Mouse (Mus musculus) bone marrow, adult 2 months (tissue): ENCODE data around the gene Syce3. TPM values are rescaled to one million over a fixed set of nuclear protein-coding genes. Genes with fewer than 3 reads are reported as not detected.

ENCODE experiments used
- H3K27ac ChIP-seq: fragments of 200-500 bp; 2 replicates; pipeline ENCODE4 v1.5.1; 2012; ENCODE audit warnings: low read depth, mild to moderate bottlenecking, control low read depth, inconsistent platforms, low read length; ENCODE audit not compliant: control insufficient read depth, poor library complexity, insufficient read depth
- H3K4me1 ChIP-seq: fragments of 200-500 bp; 2 replicates; pipeline ENCODE4 v1.6.1; 2011; ENCODE audit warnings: low read length; ENCODE audit not compliant: control insufficient read depth, insufficient read depth
- H3K4me3 ChIP-seq: fragments of 200-500 bp; replicated peaks from 2 replicates; pipeline ENCODE3; 2011; ENCODE audit warnings: mild to moderate bottlenecking, low read depth, low read length, control low read depth; ENCODE audit not compliant: control insufficient read depth
- CTCF ChIP-seq: fragments of 200-500 bp; IDR thresholded peaks from 2 replicates; pipeline ENCODE4 v1.5.1; 2011; ENCODE audit warnings: low read length, control low read depth; ENCODE audit not compliant: control insufficient read depth, insufficient read depth
- POLR2A ChIP-seq: fragments of 200-500 bp; IDR thresholded peaks from 2 replicates; pipeline ENCODE4 v1.6.1; 2011; ENCODE audit warnings: low read depth, mild to moderate bottlenecking, control low read depth, low read length, borderline replicate concordance; ENCODE audit not compliant: control insufficient read depth
- WGBS: fragments of 180-500 bp; shearing (Covaris S2); methylation state at CpG from one replicate; pipeline ENCODE4 v1.1.7; 2018; 5-methylcytosine and 5-hydroxymethylcytosine counted together
- polyA plus RNA-seq: library from polyadenylated mRNA; stranded (reverse); fragments of >200 nt; gene quantifications from 2 replicates; pipeline ENCODE4 v1.2.4, GENCODE M21; 2011; ENCODE audit warnings: low replicate concordance; ENCODE audit not compliant: missing spikeins, insufficient read depth, insufficient read length

Syce3 gene
- not detected in 2 replicates for polyA plus RNA-seq

DNA sequence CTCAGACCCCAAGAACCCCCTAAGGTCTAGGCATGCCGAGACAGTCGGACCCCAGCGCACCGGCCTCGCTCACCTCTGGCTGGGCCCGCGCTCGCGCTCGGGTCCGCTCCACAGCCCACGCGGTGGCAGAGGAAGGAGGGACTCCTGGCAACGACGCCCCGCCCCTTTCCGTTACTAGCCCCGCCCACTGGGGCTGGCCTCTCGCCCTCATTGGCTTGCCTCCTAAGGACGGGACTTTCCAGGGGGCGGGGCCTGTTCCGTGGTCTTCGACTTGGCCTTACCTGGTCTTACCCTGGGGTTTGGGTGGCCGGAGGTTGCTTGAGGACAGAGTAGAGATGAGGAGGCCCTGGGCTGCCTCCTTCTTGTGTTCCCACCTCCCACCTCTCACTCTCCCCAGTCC is at the start of gene Syce3:
TSS of gene Syce3 (minus strand) at position 386 of the 400 bp plus-strand sequence.
- TF ChIP-seq POLR2A (no peak), CTCF (no peak)
- WGBS = 85% methylated on average over 24 of the region's 24 CpGs
- H3K4me3 ChIP-seq = no peak within 1 kb of the TSS
- H3K27ac ChIP-seq = no peak within 1 kb of the TSS
- no peaks in the 10 kb centered on the region for H3K4me1 ChIP-seq

DNA sequence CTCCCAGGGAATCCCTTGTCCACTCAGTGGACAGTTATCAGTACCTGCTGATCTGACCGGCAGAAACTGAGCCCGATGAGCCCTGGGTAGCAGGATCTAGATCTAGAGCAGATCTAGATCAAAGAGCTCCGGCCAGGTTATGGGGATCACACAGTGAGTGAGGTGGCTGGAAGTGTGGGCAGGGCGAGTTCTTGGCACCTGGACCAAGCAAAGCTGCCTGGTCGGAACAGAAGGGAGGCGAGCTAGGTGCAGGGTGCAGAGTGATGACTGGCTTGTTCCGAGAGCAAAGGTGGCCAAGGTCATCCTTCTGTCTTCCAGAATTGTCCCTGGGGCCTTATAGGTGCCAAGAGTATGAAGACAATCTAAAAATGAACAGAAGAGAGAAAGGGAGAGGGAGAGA is 49.5 kb upstream of the Syce3 start:
- WGBS = 78% methylated on average over 7 of the region's 7 CpGs
- H3K27ac ChIP-seq = no peak overlapping the region

DNA sequence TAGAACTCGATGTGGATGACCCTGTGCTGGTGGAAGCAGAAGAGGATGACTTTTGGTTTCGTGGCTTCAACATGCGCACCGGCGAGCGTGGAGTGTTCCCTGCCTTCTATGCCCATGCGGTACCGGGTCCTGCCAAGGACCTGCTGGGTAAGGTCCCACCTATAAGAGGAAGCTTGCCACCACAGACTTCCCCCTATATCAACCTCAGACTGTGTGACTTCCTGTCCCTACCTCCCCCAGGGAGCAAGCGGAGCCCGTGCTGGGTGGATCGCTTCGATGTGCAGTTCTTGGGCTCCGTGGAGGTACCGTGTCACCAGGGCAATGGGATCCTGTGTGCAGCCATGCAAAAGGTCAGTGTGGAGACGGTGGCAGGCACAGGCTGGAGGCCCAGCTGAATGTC is 48.6 kb upstream of the Syce3 start:
- Histone ChIP-seq H3K4me1 (peaks cover 1% of the 10 kb centered on the region; the same call in 1 of the 2 replicates), H3K27ac (no peak overlapping the region), H3K4me3 (no peak overlapping the region)
- TF ChIP-seq POLR2A = no peak
- no peak for TF ChIP-seq CTCF
- WGBS = 2% methylated on average over 15 of the region's 15 CpGs

More for the DNA sequence above, 49.5 kb upstream of the Syce3 start:
- Histone ChIP-seq H3K4me1 (peaks cover 1% of the 10 kb centered on the region; the same call in 1 of the 2 replicates), H3K4me3 (no peak overlapping the region)
- TF ChIP-seq POLR2A = no peak
- TF ChIP-seq CTCF = no peak

DNA sequence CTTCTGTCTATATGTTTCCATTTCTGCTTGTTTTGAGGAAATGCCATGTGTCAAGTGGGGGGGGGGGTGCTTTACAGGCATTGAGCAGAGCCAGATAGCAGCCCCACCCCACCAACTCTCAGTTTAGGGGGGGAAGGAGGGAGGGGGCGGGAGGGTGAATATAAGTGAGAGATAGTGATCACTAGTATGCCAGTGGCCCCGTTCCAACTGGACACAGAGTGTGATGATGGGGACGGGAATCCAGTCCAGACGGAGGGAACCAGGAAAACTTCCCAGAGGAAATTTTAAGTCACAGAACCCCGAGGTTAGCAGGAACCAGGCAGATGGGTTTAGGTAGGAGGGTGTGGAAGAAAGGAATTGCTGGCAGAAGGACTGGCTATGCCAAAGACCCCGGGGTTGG is 45.3 kb upstream of the Syce3 start:
- H3K27ac ChIP-seq = no peak overlapping the region
- no peak for TF ChIP-seq CTCF
- TF ChIP-seq POLR2A = no peak
- H3K4me1 ChIP-seq = peaks cover 1% of the 10 kb centered on the region; the same call in 1 of the 2 replicates
- no peak overlapping the region for H3K4me3 ChIP-seq
- 69% methylated on average over 6 of the region's 6 CpGs for WGBS

DNA sequence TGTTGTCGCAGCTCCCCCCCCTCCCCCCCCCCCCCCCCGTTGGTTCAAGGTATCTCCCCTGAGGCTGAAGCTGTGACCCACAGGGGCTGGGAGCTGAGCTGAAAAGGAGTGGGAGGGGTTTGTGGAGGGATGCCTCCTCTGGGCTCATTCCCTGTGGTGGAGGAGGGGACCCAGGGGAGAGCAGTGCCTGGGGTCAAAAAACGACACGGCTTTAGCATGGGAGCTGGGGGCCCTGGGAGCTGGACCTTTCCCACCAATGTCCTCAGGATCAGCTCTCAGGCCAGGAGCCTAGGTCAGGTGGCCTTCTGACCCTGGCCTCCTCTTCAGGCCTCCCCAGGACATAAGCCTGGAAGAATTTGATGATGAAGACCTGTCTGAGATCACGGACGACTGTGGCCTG is 44.6 kb upstream of the Syce3 start:
- Histone ChIP-seq H3K27ac (no peak overlapping the region), H3K4me3 (no peak overlapping the region), H3K4me1 (peaks cover 1% of the 10 kb centered on the region; the same call in 1 of the 2 replicates)
- TF ChIP-seq CTCF = no peak
- no peak for TF ChIP-seq POLR2A
- 31% methylated on average over 6 of the region's 6 CpGs for whole genome bisulfite sequencing

DNA sequence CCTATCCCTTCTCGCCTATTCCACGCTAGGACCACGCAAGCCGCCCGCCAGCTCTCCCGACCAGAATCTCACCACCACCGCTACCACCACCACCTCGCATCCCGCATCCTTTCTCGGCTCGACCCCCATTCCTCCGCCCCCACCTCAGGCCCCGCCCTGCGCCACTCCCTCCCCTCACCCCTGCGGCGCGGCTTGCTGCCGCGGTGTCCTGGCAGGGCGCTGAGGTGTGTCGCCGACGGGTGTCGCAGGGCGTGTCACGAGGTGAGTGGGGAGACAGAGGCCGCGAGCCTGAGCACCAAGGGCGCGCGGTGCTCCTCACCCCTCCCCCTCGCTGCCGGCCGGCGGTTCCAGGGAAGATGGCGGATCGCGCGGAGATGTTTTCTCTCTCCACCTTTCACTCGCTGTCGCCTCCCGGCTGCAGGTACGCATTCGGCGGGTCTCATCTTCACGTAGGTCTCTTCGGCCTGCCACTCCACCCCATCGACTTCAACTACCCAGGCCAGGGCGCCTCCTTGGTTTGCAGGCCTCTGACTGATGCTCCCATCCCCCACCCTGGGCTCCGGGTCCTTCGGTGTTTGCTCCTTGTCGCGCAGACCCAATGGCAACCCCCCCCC is 43.7 kb upstream of the Syce3 start, which contains the start of gene Mapk8ip2:
TSS of gene Mapk8ip2 (plus strand) at position 49 of the 614 bp plus-strand sequence.
- 5% methylated on average over 53 of the region's 53 CpGs for WGBS
- no peak within 1 kb of the TSS for H3K4me3 ChIP-seq

DNA sequence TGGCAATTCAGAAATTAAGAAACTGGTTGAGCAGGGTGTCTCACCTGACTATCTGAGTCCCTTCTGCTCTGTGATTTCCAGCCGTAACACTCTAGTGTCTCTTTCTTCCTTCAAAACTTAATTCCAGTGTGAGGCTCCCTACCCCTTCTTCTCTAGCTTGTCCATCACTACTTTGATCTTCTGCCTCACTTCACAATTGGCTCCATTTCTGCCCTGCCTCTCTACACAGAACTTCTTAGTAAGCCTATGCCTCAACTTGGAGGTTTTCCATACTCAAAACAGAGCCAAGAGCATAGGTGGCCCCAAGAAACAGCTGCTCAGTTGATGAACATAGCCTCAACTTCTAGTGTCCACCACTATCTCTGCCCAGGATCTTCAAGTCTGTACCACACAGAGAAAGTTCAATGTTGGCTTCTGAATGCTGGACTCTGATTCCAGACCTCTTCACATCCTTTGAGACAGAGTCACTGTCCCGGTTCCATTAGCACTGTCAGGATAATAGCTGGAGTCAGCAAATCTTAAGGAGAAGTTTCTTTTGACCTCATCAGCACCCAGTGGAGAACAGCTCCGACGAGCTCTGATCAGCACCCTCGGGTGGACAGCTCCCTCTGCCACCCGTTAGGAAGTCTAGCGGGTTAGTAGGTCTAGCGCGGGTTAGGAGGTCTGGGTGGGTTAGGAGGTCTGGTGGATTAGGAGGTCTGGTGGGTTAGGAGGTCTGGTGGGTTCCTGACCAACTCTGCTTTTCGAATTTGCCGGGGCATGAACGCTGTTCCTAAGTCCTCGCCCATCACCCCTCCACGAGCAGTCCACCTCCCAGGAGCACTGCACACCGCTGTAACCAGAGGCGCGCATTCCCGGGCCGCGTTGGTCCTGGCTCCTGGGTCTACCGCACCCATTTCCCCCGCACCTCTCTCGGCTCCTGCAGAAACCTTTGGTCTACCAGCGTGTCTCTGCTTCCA is 42.9 kb upstream of the Syce3 start:
- Histone ChIP-seq H3K4me3 (no peak overlapping the region), H3K4me1 (no peaks in the 10 kb centered on the region), H3K27ac (no peak overlapping the region)
- WGBS = 6% methylated on average over 24 of the region's 24 CpGs
- no peak for TF ChIP-seq POLR2A
- peak; percentile 7; the same call in 1 of the 2 replicates for TF ChIP-seq CTCF

More for the DNA sequence above, 43.7 kb upstream of the Syce3 start, which contains the start of gene Mapk8ip2:
- no peaks in the 10 kb centered on the region for H3K4me1 ChIP-seq
- no peak within 1 kb of the TSS for H3K27ac ChIP-seq
- no peak for TF ChIP-seq CTCF
- no peak for TF ChIP-seq POLR2A
